Mouse (Mus musculus): Measurements from ENCODE around the gene N4bp2.

- TF ChIP-seq POLR2AphosphoS2 (IDR thresholded peaks at IDR 0.05; ENCODE audit: low read length) (no peak), CTCF (IDR thresholded peaks at IDR 0.05 in 2 of 3, conservative IDR thresholded peaks at IDR 0.05 in 1 of 3; ENCODE audit: control insufficient read depth in 1 of 3, insufficient read depth in 1 of 3, low read depth in 2 of 3, low read length in 3 of 3, poor library complexity in 1 of 3, severe bottlenecking in 1 of 3) (no peak), GATA1 (IDR thresholded peaks at IDR 0.05; ENCODE audit: low read depth, low read length) (no peak), TAL1 (IDR thresholded peaks at IDR 0.05; ENCODE audit: low read length) (no peak), GABPA (IDR thresholded peaks at IDR 0.05; ENCODE audit: low read depth, low read length) (no peak), POLR2A (IDR thresholded peaks at IDR 0.05; ENCODE audit: control insufficient read depth in 1 of 2, insufficient read depth in 1 of 2, low read depth in 1 of 2, low read length in 2 of 2, poor library complexity in 1 of 2) (no peak), MAFK (IDR thresholded peaks at IDR 0.05; ENCODE audit: borderline replicate concordance, low read depth, low read length) (no peak), ZKSCAN1 (IDR thresholded peaks at IDR 0.05; ENCODE audit: low read depth, low read length) (no peak), HCFC1 (IDR thresholded peaks at IDR 0.05; ENCODE audit: low read depth, low read length) (no peak), ZNF384 (IDR thresholded peaks at IDR 0.05; ENCODE audit: low read depth, low read length) (no peak), TBP (IDR thresholded peaks at IDR 0.05; ENCODE audit: low read depth, low read length) (no peak), JUND (IDR thresholded peaks at IDR 0.05; ENCODE audit: low read depth, low read length) (no peak), ETS1 (IDR thresholded peaks at IDR 0.05; ENCODE audit: low read depth, low read length) (no peak)
These were observed 95.0 kb downstream of the N4bp2 start for GRCm38 (mm10) chr5:65858355-65858754.

Measured in MEL (cell line).